Mouse (Mus musculus): ENCODE results near the gene Bag5. TPM values are rescaled to one million over a fixed set of nuclear protein-coding genes. Genes with fewer than 3 reads are reported as not detected.
A peak's percentile ranks its signal among the peaks of the same experiment; 100 is the strongest.
"Not testable (repeated sequence)": the region's sequence is repeated elsewhere in the genome, so short reads cannot be mapped to it uniquely, and the experiment has no call there.

Gene Bag5
- polyA plus RNA-seq, 1 experiment from 2014 or later, result 67.9 TPM

GRCm38 (mm10) chr12:111731822-111732807 lies 19.1 kb upstream of the Bag5 start:
- Histone ChIP-seq H3K36me3 (peaks cover 30% of the 10 kb centered on the region), H3K27me3 (no peaks in the 10 kb centered on the region), H3K4me2 (peak overlapping the region; percentile 41), H3K9me3 (no peaks in the 10 kb centered on the region), H3K27ac (peak overlapping the region; percentile 52; the same call in 1 of the 2 replicates), H3K4me3 (peak overlapping the region; percentile 11; the same call in 1 of the 2 replicates), H3K9ac (peak overlapping the region; percentile 46; the same call in 1 of the 2 replicates), H3K4me1 (replicated peaks) (peaks cover 13% of the 10 kb centered on the region; the same call in 1 of the 2 replicates)
- ATAC-seq (ENCODE audit: low FRiP score), result peak; percentile 88
- 33% methylated on average over 30 of the region's 30 CpGs for WGBS

- Histone ChIP-seq H3K27ac (no peak overlapping the region), H3K9ac (no peak overlapping the region), H3K4me2 (no peak overlapping the region), H3K4me3 (no peak overlapping the region), H3K4me1 (replicated peaks) (peaks cover 31% of the 10 kb centered on the region; the same call in 1 of the 2 replicates), H3K27me3 (no peaks in the 10 kb centered on the region), H3K36me3 (peaks cover 62% of the 10 kb centered on the region), H3K9me3 (no peaks in the 10 kb centered on the region)
- 77% methylated on average over 1 of the region's 1 CpGs for WGBS
- no peak for ATAC-seq (ENCODE audit: low FRiP score)
These were observed 14.9 kb upstream of the Bag5 start for GRCm38 (mm10) chr12:111727956-111728355.

GRCm38 (mm10) chr12:111726122-111726463 lies 13.0 kb upstream of the Bag5 start:
- ATAC-seq (ENCODE audit: low FRiP score), result no peak
- Histone ChIP-seq H3K27ac (peak overlapping the region; percentile 59), H3K4me2 (no peak overlapping the region), H3K4me1 (replicated peaks) (peaks cover 19% of the 10 kb centered on the region; the same call in 1 of the 2 replicates), H3K36me3 (peaks cover 54% of the 10 kb centered on the region), H3K27me3 (no peaks in the 10 kb centered on the region), H3K4me3 (no peak overlapping the region), H3K9me3 (no peaks in the 10 kb centered on the region), H3K9ac (peak overlapping the region; percentile 49)
- WGBS, result 63% methylated on average over 4 of the region's 4 CpGs

DNA sequence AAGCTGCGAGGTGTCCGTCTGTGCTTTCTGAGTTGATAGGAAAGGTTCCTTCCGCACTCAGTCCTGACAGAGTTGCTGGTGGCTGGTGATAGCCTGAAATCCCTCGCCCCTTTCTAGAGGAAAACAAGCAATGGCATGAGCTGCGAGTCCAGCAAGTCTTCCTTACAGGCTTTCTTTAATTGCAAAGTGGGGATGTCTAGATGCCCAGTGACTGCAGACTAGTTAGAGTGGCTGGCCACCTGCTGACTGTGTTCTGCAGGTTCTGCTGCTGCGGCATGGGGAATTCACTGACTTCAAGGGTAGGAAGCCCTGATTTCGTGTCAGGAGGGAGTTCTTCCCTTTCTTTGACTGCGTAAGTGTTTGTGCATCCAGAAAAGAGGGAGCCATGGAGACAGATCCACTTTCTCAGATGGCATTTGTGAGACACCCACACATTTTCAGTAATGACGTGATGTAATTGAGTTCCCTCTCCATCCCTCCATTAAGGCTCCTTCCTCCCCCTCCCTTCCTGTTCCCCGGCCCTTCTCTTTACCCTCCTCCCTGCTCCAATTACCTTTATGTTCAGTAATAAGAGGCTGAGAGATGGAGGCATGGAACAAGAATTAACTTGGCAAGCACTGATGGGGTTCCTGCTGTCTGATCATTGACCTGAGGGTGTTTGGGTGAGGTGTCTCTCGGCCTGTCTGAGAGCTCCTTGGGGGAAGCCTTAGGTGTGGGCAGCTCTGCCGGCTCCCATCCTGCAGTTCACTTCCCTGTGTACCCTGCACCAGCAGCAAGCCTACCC lies 12.5 kb upstream of the Bag5 start:
- Histone ChIP-seq H3K4me2 (no peak overlapping the region), H3K9ac (peak overlapping the region; percentile 51; the same call in 1 of the 2 replicates), H3K27me3 (no peaks in the 10 kb centered on the region), H3K9me3 (no peaks in the 10 kb centered on the region), H3K27ac (peak overlapping the region; percentile 59), H3K36me3 (peaks cover 54% of the 10 kb centered on the region), H3K4me3 (no peak overlapping the region), H3K4me1 (replicated peaks) (peaks cover 19% of the 10 kb centered on the region; the same call in 1 of the 2 replicates)
- no peak for ATAC-seq (ENCODE audit: low FRiP score)
- WGBS, result 67% methylated on average over 12 of the region's 12 CpGs

- H3K9ac ChIP-seq, result peak overlapping the region; percentile 51; the same call in 1 of the 2 replicates
- 39% methylated on average over 6 of the region's 6 CpGs for WGBS
- H3K27me3 ChIP-seq, result no peaks in the 10 kb centered on the region
- no peaks in the 10 kb centered on the region for H3K9me3 ChIP-seq
- peak overlapping the region; percentile 59 for H3K27ac ChIP-seq
- H3K4me3 ChIP-seq, result no peak overlapping the region
- H3K4me1 ChIP-seq (replicated peaks), result peaks cover 19% of the 10 kb centered on the region; the same call in 1 of the 2 replicates
- H3K36me3 ChIP-seq, result peaks cover 51% of the 10 kb centered on the region
- H3K4me2 ChIP-seq, result no peak overlapping the region
- no peak for ATAC-seq (ENCODE audit: low FRiP score)
These were observed 11.7 kb upstream of the Bag5 start for GRCm38 (mm10) chr12:111724638-111725337.

- H3K4me2 ChIP-seq, result no peak overlapping the region
- H3K36me3 ChIP-seq, result peaks cover 36% of the 10 kb centered on the region
- no peaks in the 10 kb centered on the region for H3K9me3 ChIP-seq
- no peak for ATAC-seq (ENCODE audit: low FRiP score)
- H3K4me3 ChIP-seq, result no peak overlapping the region
- WGBS, result 75% methylated on average over 9 of the region's 9 CpGs
- no peaks in the 10 kb centered on the region for H3K27me3 ChIP-seq
- no peak overlapping the region for H3K9ac ChIP-seq
- peaks cover 35% of the 10 kb centered on the region for H3K4me1 ChIP-seq (replicated peaks)
- H3K27ac ChIP-seq, result no peak overlapping the region
These were observed 9.6 kb upstream of the Bag5 start for GRCm38 (mm10) chr12:111722654-111723053.

DNA sequence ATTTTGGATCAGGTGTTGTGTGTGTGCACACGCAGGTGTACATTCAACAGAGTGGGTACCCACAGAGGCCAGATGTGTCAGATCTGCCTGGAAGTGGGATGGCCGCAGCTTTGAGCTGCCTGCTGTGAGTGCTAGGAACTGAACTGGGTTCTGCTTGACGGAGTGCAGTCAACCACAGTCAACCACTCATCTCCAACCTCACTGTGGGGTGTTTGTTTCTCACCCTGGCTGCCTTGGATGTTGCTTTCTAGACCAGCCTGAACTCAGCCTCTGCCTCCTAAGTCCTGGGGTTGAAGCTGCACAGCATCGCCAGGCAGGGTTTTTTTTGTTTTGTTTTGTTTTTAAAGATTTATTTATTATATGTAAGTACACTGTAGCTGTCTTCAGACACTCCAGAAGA lies 7.2 kb upstream of the Bag5 start:
- H3K27me3 ChIP-seq, result no peaks in the 10 kb centered on the region
- H3K4me2 ChIP-seq, result no peak overlapping the region
- no peak overlapping the region for H3K4me3 ChIP-seq
- ATAC-seq (ENCODE audit: low FRiP score), result no peak
- H3K9me3 ChIP-seq, result no peaks in the 10 kb centered on the region
- WGBS, result 87% methylated on average over 4 of the region's 4 CpGs
- H3K36me3 ChIP-seq, result peaks cover 27% of the 10 kb centered on the region
- no peak overlapping the region for H3K9ac ChIP-seq
- H3K27ac ChIP-seq, result no peak overlapping the region
- H3K4me1 ChIP-seq (replicated peaks), result peaks cover 27% of the 10 kb centered on the region

- H3K9me3 ChIP-seq, result no peaks in the 10 kb centered on the region
- no peaks in the 10 kb centered on the region for H3K27me3 ChIP-seq
- ATAC-seq (ENCODE audit: low FRiP score), result no peak
- no peak overlapping the region for H3K4me3 ChIP-seq
- H3K9ac ChIP-seq, result peak overlapping the region; percentile 60
- peaks cover 13% of the 10 kb centered on the region for H3K36me3 ChIP-seq
- H3K4me2 ChIP-seq, result 0 out of 2 replicates have a peak overlapping the region, but pooled peaks have one; percentile 15
- WGBS, result 34% methylated on average over 8 of the region's 8 CpGs
- peaks cover 32% of the 10 kb centered on the region for H3K4me1 ChIP-seq (replicated peaks)
- peak overlapping the region; percentile 80 for H3K27ac ChIP-seq
These were observed 5.6 kb upstream of the Bag5 start for GRCm38 (mm10) chr12:111718656-111719055.

DNA sequence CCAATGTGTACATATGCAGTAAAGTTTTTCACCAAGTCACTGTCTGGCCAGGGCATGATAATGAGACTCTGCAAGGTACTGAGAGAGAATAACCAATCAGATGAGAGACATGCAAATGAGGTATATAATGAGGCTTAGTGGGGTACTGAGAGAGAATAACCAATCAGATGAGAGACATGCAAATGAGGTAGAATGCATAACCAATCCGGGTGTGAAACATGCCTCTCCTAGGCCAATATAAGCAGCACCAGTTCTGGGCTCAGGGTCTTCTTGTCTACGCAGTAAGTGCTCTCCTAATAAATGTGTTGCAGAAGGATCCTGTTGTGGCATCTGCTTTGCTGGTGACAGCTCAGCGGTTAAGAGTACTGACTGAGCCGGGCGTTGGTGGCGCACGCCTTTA lies 3.4 kb upstream of the Bag5 start:
- 98% methylated on average over 7 of the region's 7 CpGs for WGBS
- Histone ChIP-seq H3K9me3 (no peaks in the 10 kb centered on the region), H3K4me1 (replicated peaks) (peaks cover 41% of the 10 kb centered on the region), H3K36me3 (peaks cover 10% of the 10 kb centered on the region), H3K27me3 (no peaks in the 10 kb centered on the region), H3K27ac (no peak overlapping the region), H3K9ac (no peak overlapping the region), H3K4me3 (no peak overlapping the region), H3K4me2 (no peak overlapping the region)
- no peak for ATAC-seq (ENCODE audit: low FRiP score)

- not testable (repeated sequence) for H3K27ac ChIP-seq; H3K27me3 ChIP-seq; H3K9me3 ChIP-seq; ATAC-seq (ENCODE audit: low FRiP score)
- Histone ChIP-seq H3K36me3 (peaks cover 34% of the 10 kb centered on the region), H3K4me2 (peak overlapping the region; percentile 86), H3K4me1 (replicated peaks) (peaks cover 38% of the 10 kb centered on the region), H3K4me3 (peak overlapping the region; percentile 100), H3K9ac (peak overlapping the region; percentile 98)
- 75% methylated on average over 6 of the region's 6 CpGs for WGBS
These were observed 823 bp upstream of the Bag5 start for GRCm38 (mm10) chr12:111713880-111714279.

- no peaks in the 10 kb centered on the region for H3K27me3 ChIP-seq
- peak; percentile 44 for ATAC-seq (ENCODE audit: low FRiP score)
- WGBS, result 1% methylated on average over 27 of the region's 33 CpGs
- H3K27ac ChIP-seq, result peak overlapping the region; percentile 92
- peak overlapping the region; percentile 98 for H3K9ac ChIP-seq
- peaks cover 47% of the 10 kb centered on the region for H3K36me3 ChIP-seq
- H3K4me3 ChIP-seq, result peak overlapping the region; percentile 100
- H3K4me1 ChIP-seq (replicated peaks), result peaks cover 30% of the 10 kb centered on the region
- H3K4me2 ChIP-seq, result peak overlapping the region; percentile 86
- H3K9me3 ChIP-seq, result no peaks in the 10 kb centered on the region
These were observed 581 bp downstream of the Bag5 start for GRCm38 (mm10) chr12:111712476-111712875.
